Mouse (Mus musculus) embryonic facial prominence, embryonic 14.5 days (tissue): ENCODE measurements at regions not wholly inside any gene's neighbourhood (a gene's known extent, or its start where the extent isn't known, plus 50 kb on each side); places are given as distances from the start of the nearest gene placed in this dataset.
"Not testable (repeated sequence)": the region's sequence is repeated elsewhere in the genome, so short reads cannot be mapped to it uniquely, and the experiment has no call there.

ENCODE experiments used
- ATAC-seq: fragments of 200-750 bp; cut with Nextera tagmentation; 2 replicates; pipeline ENCODE4 v1.8.0; 2017; ENCODE audit warnings: low read depth, moderate number of reproducible peaks, moderate TSS enrichment
- DNase-seq: peaks from one replicate; pipeline ENCODE4 v3.0.0-alpha.2; 2015; ENCODE audit warnings: low spot score
- H3K27ac ChIP-seq: fragments of 300-500 bp; sonication (generic); replicated peaks from 2 replicates; pipeline ENCODE4 v1.5.1; 2014; ENCODE audit warnings: low read depth, mild to moderate bottlenecking, low read length, moderate library complexity
- H3K27me3 ChIP-seq: fragments of 300-500 bp; sonication (generic); replicated peaks from 2 replicates; pipeline ENCODE4 v1.6.1; 2014; ENCODE audit warnings: low read length; ENCODE audit not compliant: control insufficient read depth, insufficient read depth
- H3K36me3 ChIP-seq: fragments of 300-500 bp; sonication (generic); 2 replicates; pipeline ENCODE4 v1.6.1; 2014; ENCODE audit warnings: low read length, mixed read lengths; ENCODE audit not compliant: control insufficient read depth, insufficient read depth
- H3K4me1 ChIP-seq: fragments of 300-500 bp; sonication (generic); 2 replicates; pipeline ENCODE4 v1.6.1; 2014; ENCODE audit warnings: antibody characterized with exemption, low read length; ENCODE audit not compliant: control insufficient read depth, insufficient read depth
- H3K4me2 ChIP-seq: fragments of 300-500 bp; sonication (generic); 2 replicates; pipeline ENCODE4 v1.6.1; 2014; ENCODE audit warnings: low read depth, mild to moderate bottlenecking, low read length, moderate library complexity, mixed read lengths
- H3K4me3 ChIP-seq: fragments of 300-500 bp; sonication (generic); 2 replicates; pipeline ENCODE4 v1.5.1; 2014; ENCODE audit warnings: low read depth, mild to moderate bottlenecking, low read length
- H3K9ac ChIP-seq: fragments of 300-500 bp; sonication (generic); 2 replicates; pipeline ENCODE4 v1.6.1; 2014; ENCODE audit warnings: low read depth, mild to moderate bottlenecking, low read length, moderate library complexity, mixed read lengths
- H3K9me3 ChIP-seq: fragments of 300-500 bp; sonication (generic); 2 replicates; pipeline ENCODE4 v1.6.1; 2016; ENCODE audit warnings: low read length; ENCODE audit not compliant: control insufficient read depth
- WGBS: fragments of 180-500 bp; shearing (Covaris S2); extraction: QIAGEN DNeasy Blood & Tissue Kit; methylation state at CpG from one replicate; pipeline ENCODE4 v1.1.7; 2014; 5-methylcytosine and 5-hydroxymethylcytosine counted together

GRCm38 (mm10) chr5:6590058-6590457 lies 713.9 kb upstream of the Tex47 start:
- WGBS: 79% methylated on average over 4 of the region's 4 CpGs
- DNase-seq (peak; percentile 5), ATAC-seq (no peak)
- Histone ChIP-seq H3K36me3 (no peaks in the 10 kb centered on the region), H3K27me3 (no peaks in the 10 kb centered on the region), H3K9ac (no peak overlapping the region), H3K9me3 (no peaks in the 10 kb centered on the region), H3K4me1 (no peaks in the 10 kb centered on the region), H3K4me2 (no peak overlapping the region), H3K27ac (no peak overlapping the region), H3K4me3 (no peak overlapping the region)

DNA sequence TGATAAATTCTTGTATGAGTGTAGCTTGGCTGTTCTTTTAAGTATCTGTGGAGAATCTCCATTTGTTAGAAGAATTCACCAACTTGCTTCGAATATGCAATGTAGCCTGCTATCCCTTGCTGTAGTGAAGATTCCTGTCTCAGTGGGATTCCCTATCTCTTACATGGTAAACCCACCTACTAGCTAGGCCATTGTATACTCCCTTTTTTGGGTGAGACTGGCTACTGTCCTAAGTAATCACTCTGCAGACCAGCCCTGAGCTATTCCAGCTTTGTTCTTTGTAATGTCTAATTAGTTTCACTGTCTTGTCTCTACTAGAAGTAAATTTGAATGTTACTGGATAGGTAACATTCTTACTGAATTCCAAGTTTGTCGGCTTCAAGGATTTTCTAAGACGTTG lies 692.8 kb upstream of the Tex47 start:
- not testable (repeated sequence) for H3K27me3 ChIP-seq, H3K27ac ChIP-seq, H3K36me3 ChIP-seq, ATAC-seq, H3K4me1 ChIP-seq, H3K9ac ChIP-seq, DNase-seq, H3K4me3 ChIP-seq, H3K4me2 ChIP-seq, H3K9me3 ChIP-seq
- WGBS: 81% methylated on average over 3 of the region's 3 CpGs

DNA sequence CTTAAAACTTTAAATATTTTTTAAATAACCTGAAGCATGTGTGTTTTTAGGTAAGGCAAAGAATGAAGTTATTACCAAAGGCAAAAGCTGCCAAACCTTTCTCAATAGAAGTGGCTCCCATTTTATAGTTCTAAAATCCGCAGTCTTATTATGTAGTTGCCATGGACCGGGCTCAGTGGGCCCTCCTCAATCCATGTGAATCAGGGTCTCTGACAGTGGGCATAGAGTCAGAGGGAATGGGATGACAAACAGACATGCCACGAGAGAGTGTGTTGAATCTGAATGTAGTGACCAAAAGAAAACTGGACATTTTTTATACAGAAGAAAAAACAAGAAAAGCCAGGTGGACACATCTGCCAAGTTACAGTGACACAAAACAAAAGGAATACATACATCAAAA lies 659.0 kb upstream of the Tex47 start:
- no peak for DNase-seq
- Histone ChIP-seq H3K4me3 (no peak overlapping the region), H3K27ac (no peak overlapping the region), H3K36me3 (no peaks in the 10 kb centered on the region), H3K9me3 (no peaks in the 10 kb centered on the region), H3K4me2 (no peak overlapping the region), H3K27me3 (no peaks in the 10 kb centered on the region), H3K9ac (no peak overlapping the region), H3K4me1 (no peaks in the 10 kb centered on the region)
- no peak for ATAC-seq
- 56% methylated on average over 3 of the region's 3 CpGs for WGBS

DNA sequence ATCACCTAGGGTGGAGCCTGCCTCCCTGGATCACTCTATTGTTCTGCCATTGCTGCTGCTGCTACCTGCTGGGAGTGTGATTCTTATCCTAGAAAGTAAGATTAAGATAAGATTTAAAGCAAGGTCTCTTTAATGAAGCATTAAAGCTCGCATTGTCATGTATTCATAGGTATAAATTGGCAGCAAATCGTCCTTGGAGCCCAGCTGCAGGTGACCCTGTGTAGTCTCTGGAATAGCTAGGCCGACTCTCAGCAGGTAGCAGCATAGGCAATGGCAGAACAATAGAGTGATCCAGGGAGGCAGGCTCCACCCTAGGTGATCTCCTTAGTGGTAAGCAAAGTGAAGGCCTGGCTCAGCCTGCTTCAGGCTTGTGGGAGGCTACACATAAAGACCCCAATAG lies 627.7 kb upstream of the Tex47 start:
- not testable (repeated sequence) for ATAC-seq, H3K9me3 ChIP-seq, DNase-seq, H3K4me2 ChIP-seq, H3K4me3 ChIP-seq, H3K36me3 ChIP-seq, H3K9ac ChIP-seq, H3K27ac ChIP-seq, H3K27me3 ChIP-seq, H3K4me1 ChIP-seq
- 38% methylated on average over 3 of the region's 3 CpGs for WGBS

DNA sequence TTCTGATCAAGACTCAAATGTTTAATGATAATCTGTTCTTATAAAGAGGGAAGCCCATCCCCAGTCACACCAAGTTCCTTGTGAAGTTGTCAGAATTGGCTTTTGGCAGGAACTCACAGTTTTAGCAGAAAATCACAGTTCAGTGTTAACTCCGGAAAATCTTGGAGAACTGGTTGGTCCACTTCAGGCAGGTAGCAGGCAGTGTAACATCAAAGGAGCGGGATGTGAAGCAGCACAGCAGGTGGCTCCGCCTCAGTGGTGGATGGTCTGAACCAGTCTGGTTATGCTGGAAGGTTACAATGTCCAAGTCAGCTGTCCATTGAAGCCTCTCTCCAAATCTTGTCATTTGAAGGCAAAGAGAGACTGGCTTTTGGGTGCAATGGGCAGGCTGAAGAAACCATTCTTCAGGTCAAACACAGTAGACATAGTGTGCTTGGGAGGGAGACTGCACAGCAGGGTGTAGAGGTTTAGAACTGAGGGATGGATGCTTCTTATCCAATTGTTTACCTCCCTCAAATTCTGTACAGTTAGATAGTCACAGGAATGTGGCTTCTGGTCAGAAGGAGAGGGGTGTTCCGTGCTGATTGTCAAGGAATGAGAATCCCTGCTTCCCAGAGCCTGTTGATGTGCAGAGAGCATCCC lies 594.1 kb upstream of the Tex47 start:
- H3K9me3 ChIP-seq: no peaks in the 10 kb centered on the region
- H3K27me3 ChIP-seq: no peaks in the 10 kb centered on the region
- no peaks in the 10 kb centered on the region for H3K4me1 ChIP-seq
- no peak overlapping the region for H3K4me3 ChIP-seq
- 69% methylated on average over 4 of the region's 4 CpGs for WGBS
- no peak overlapping the region for H3K9ac ChIP-seq
- no peak overlapping the region for H3K27ac ChIP-seq
- ATAC-seq (peak; percentile 83; the same call in 1 of the 2 replicates), DNase-seq (peak; percentile 79)
- no peaks in the 10 kb centered on the region for H3K36me3 ChIP-seq
- no peak overlapping the region for H3K4me2 ChIP-seq

- Histone ChIP-seq H3K4me3 (no peak overlapping the region), H3K27me3 (no peaks in the 10 kb centered on the region), H3K36me3 (no peaks in the 10 kb centered on the region), H3K4me1 (no peaks in the 10 kb centered on the region), H3K27ac (no peak overlapping the region), H3K4me2 (no peak overlapping the region), H3K9me3 (no peaks in the 10 kb centered on the region), H3K9ac (no peak overlapping the region)
- no peak for ATAC-seq
- 58% methylated on average over 1 of the region's 1 CpGs for WGBS
- no peak for DNase-seq
Measured at GRCm38 (mm10) chr5:6716179-6716578, 587.7 kb upstream of the Tex47 start.

DNA sequence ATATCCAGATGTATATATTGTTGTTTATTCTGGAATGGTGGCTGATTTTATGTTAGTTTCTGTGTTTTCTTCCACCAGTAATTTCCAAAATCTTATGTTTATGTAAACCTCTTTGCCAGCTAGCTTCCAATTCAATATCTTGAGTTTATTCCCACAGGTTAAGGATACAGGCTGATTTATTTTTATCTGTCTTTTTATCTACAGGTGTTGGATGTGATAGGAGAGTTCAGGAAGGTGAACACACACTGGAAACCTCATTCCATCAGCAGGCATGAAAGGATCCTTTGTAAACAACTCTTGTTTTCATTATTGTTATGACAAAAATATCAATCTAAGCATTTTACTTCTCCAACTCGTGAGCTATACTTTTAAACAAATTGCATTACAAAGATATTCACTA lies 587.3 kb upstream of the Tex47 start:
- Histone ChIP-seq H3K4me1 (no peaks in the 10 kb centered on the region), H3K9ac (no peak overlapping the region), H3K4me2 (no peak overlapping the region), H3K27me3 (no peaks in the 10 kb centered on the region), H3K27ac (no peak overlapping the region), H3K36me3 (no peaks in the 10 kb centered on the region), H3K9me3 (no peaks in the 10 kb centered on the region), H3K4me3 (no peak overlapping the region)
- DNase-seq (no peak), ATAC-seq (no peak)
- WGBS: 66% methylated on average over 1 of the region's 1 CpGs
